11 mouse cellular contexts compared by ENCODE assay signal in the genomic region with DNA sequence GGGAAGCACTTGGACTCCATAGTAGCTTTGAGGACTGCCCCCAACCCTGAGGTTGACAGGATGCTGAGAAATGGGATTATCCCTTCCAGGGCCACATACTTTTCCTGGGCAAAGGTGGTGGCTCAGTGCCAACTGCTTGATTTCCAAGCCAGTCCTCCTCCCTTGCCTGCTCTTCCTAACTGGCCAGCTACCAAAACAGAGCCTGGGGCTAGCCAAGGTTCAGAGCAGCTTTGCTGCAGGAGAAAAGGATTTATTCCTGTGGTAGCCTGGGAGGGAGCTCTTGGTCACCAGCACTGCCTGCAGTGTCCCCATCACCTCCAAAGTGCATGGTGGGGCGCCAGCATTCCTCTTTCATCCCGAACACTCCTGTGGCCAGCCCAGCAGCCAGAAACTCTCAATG. TPM values are rescaled to one million over a fixed set of nuclear protein-coding genes. Genes with fewer than 3 reads are reported as not detected.
DNase-seq lines count a peak whose midpoint lies in the region; ATAC-seq and TF ChIP-seq lines count a peak whose summit lies in the region.
"Had no signal": no experiment of that assay in that cellular context is flagged by ENCODE, and none has a peak within 500 bp of the region (broad histone marks: within the 10 kb centered on the region; RNA-seq: fewer than 3 reads in every experiment).

No protein-coding gene starts in this region.

- H3K27ac ChIP-seq in hindbrain, postnatal 0 days = no peak overlapping the region
- H3K27ac ChIP-seq in hindbrain, embryonic 14.5 days = no peak overlapping the region
- no peak overlapping the region for H3K27ac ChIP-seq in intestine, embryonic 16.5 days (ENCODE audit: low read length)
- H3K27ac ChIP-seq in forebrain, embryonic 11.5 days (ENCODE audit: low read depth, low read length) = no peak overlapping the region
- H3K27ac ChIP-seq: liver, embryonic 13.5 days had no signal

- intact Hi-C loops in heart, postnatal 25 days (cut with DNase I) = no loop called here

- H3K4me2 ChIP-seq in hindbrain, postnatal 0 days (ENCODE audit: low read depth, low read length) = no peak overlapping the region
- no peak overlapping the region for H3K4me2 ChIP-seq in hindbrain, embryonic 14.5 days (replicated peaks)
- no peak overlapping the region for H3K4me2 ChIP-seq in intestine, embryonic 16.5 days (ENCODE audit: low read depth, low read length)
- H3K4me2 ChIP-seq in forebrain, embryonic 11.5 days (ENCODE audit: low read depth, low read length, severe bottlenecking) = no peak overlapping the region
- H3K4me2 ChIP-seq: liver, embryonic 13.5 days had no signal

- no peak for ATAC-seq in hindbrain, postnatal 0 days
- no peak; the same call in 1 of the 2 replicates for ATAC-seq in hindbrain, embryonic 14.5 days (ENCODE audit: low FRiP score)
- ATAC-seq in intestine, embryonic 16.5 days = no peak
- ATAC-seq in forebrain, embryonic 11.5 days (replicated peaks; ENCODE audit: low FRiP score) = no peak

- no peak overlapping the region for H3K4me3 ChIP-seq in hindbrain, postnatal 0 days (ENCODE audit: low read length)
- H3K4me3 ChIP-seq in hindbrain, embryonic 14.5 days (replicated peaks; ENCODE audit: low read length) = no peak overlapping the region
- no peak overlapping the region for H3K4me3 ChIP-seq in intestine, embryonic 16.5 days (ENCODE audit: low read length)
- no peak overlapping the region for H3K4me3 ChIP-seq in forebrain, embryonic 11.5 days (ENCODE audit: low read depth, low read length)
- H3K4me3 ChIP-seq: liver, embryonic 13.5 days had no signal

- H3K36me3 ChIP-seq in hindbrain, postnatal 0 days (ENCODE audit: insufficient read depth, low read length) = no peaks in the 10 kb centered on the region
- no peaks in the 10 kb centered on the region for H3K36me3 ChIP-seq in hindbrain, embryonic 14.5 days (replicated peaks; ENCODE audit: control insufficient read depth, insufficient read depth)
- H3K36me3 ChIP-seq in intestine, embryonic 16.5 days (ENCODE audit: control insufficient read depth, insufficient read depth, low read length) = no peaks in the 10 kb centered on the region
- H3K36me3 ChIP-seq in forebrain, embryonic 11.5 days (ENCODE audit: control insufficient read depth, insufficient read depth, low read length) = no peaks in the 10 kb centered on the region
- H3K36me3 ChIP-seq: liver, embryonic 13.5 days had no signal

- H3K4me1 ChIP-seq in hindbrain, postnatal 0 days (ENCODE audit: insufficient read depth, low read length) = no peaks in the 10 kb centered on the region
- H3K4me1 ChIP-seq in hindbrain, embryonic 14.5 days (replicated peaks; ENCODE audit: control insufficient read depth, insufficient read depth, low read length) = no peaks in the 10 kb centered on the region
- no peaks in the 10 kb centered on the region for H3K4me1 ChIP-seq in intestine, embryonic 16.5 days (ENCODE audit: control insufficient read depth, insufficient read depth, low read length)
- H3K4me1 ChIP-seq in forebrain, embryonic 11.5 days (replicated peaks; ENCODE audit: control insufficient read depth, insufficient read depth, low read length) = no peaks in the 10 kb centered on the region

- TF ChIP-seq POLR2A in brain, embryonic 14.5 days (IDR thresholded peaks at IDR 0.05; ENCODE audit: borderline replicate concordance, extremely low read depth, insufficient read depth, insufficient read length, poor library complexity, severe bottlenecking) = no peak

- no peak for TF ChIP-seq CTCF in hindbrain, postnatal 0 days (IDR thresholded peaks at IDR 0.05; ENCODE audit: low read depth)
- no peak for TF ChIP-seq CTCF in brain, embryonic 14.5 days (IDR thresholded peaks at IDR 0.05; ENCODE audit: borderline replicate concordance, extremely low read depth, insufficient read depth, insufficient read length)

- H3K27me3 ChIP-seq in hindbrain, postnatal 0 days (ENCODE audit: insufficient read depth, low read length) = no peaks in the 10 kb centered on the region
- peaks cover 11% of the 10 kb centered on the region; the same call in 1 of the 2 replicates for H3K27me3 ChIP-seq in hindbrain, embryonic 14.5 days (ENCODE audit: control insufficient read depth, insufficient read depth, low read length)
- peaks cover 3% of the 10 kb centered on the region; the same call in 1 of the 2 replicates for H3K27me3 ChIP-seq in intestine, embryonic 16.5 days (replicated peaks; ENCODE audit: control insufficient read depth, insufficient read depth, low read length)
- H3K27me3 ChIP-seq in forebrain, embryonic 11.5 days (ENCODE audit: control insufficient read depth, insufficient read depth, low read length) = peaks cover 2% of the 10 kb centered on the region; the same call in 1 of the 2 replicates

- H3K9ac ChIP-seq in hindbrain, postnatal 0 days (replicated peaks; ENCODE audit: low read length) = no peak overlapping the region
- H3K9ac ChIP-seq in hindbrain, embryonic 14.5 days = no peak overlapping the region
- no peak overlapping the region for H3K9ac ChIP-seq in intestine, embryonic 16.5 days (ENCODE audit: low read depth, low read length)
- no peak overlapping the region for H3K9ac ChIP-seq in forebrain, embryonic 11.5 days (ENCODE audit: low read length)
- H3K9ac ChIP-seq: liver, embryonic 13.5 days had no signal

- DNase-seq in hindbrain, postnatal 0 days (ENCODE audit: low spot score) = peak; percentile 54
- DNase-seq in hindbrain, embryonic 14.5 days (ENCODE audit: low spot score) = no peak
- DNase-seq in MN1 (ENCODE audit: low spot score) = peak; percentile 21
- peak; percentile 43 for DNase-seq in brain, embryonic 14.5 days (ENCODE audit: low read depth)
- peak; percentile 9 for DNase-seq in heart, postnatal 25 days (ENCODE audit: low spot score)
- no peak for DNase-seq in thymus, postnatal 14 days
- no peak for DNase-seq in forebrain, embryonic 11.5 days (ENCODE audit: low spot score)
- DNase-seq: embryo, embryonic 11 days; right cerebral cortex, adult 18-20 months had no signal

- H3K9me3 ChIP-seq in hindbrain, postnatal 0 days (ENCODE audit: low read length) = no peaks in the 10 kb centered on the region
- H3K9me3 ChIP-seq in hindbrain, embryonic 14.5 days (ENCODE audit: control insufficient read depth, low read length) = no peaks in the 10 kb centered on the region
- H3K9me3 ChIP-seq in intestine, embryonic 16.5 days (ENCODE audit: control insufficient read depth, low read length) = no peaks in the 10 kb centered on the region
- no peaks in the 10 kb centered on the region for H3K9me3 ChIP-seq in forebrain, embryonic 11.5 days (ENCODE audit: control insufficient read depth, low read length)
- H3K9me3 ChIP-seq: liver, embryonic 13.5 days had no signal

- WGBS in hindbrain, postnatal 0 days = 48% methylated on average over 2 of the region's 2 CpGs
- 81% methylated on average over 2 of the region's 2 CpGs for WGBS in hindbrain, embryonic 14.5 days
- 81% methylated on average over 2 of the region's 2 CpGs for WGBS in intestine, embryonic 16.5 days
- 73% methylated on average over 2 of the region's 2 CpGs for WGBS in forebrain, embryonic 11.5 days

RNA-seq across cellular contexts. Expression of a gene that starts 33.6 kb away (rescaled TPM):
- 23.7 and 33.8 TPM in 2 replicates for total RNA-seq in hindbrain, postnatal 0 days (2014; rRNA removed)
- 3.6 and 4.8 TPM in 2 replicates for polyA plus RNA-seq in hindbrain, postnatal 0 days (2015; fragmentation: Nextera tagmentation; extraction: Ambion mirVana)
- polyA plus RNA-seq in hindbrain, embryonic 14.5 days (2014; fragmentation: Nextera tagmentation; extraction: Ambion mirVana) = 3.2 and 4.5 TPM in 2 replicates
- 64.7 and 82.5 TPM in 2 replicates for polyA plus RNA-seq in brain, embryonic 14.5 days (2012; rRNA removed)
- total RNA-seq in heart, postnatal 25 days (2021) = 1 to 10 TPM; 1.4 to 1.8 TPM
- polyA plus RNA-seq in intestine, embryonic 16.5 days (2015; fragmentation: Nextera tagmentation; extraction: Ambion mirVana) = 1.0 and 1.5 TPM in 2 replicates
- polyA plus RNA-seq in forebrain, embryonic 11.5 days (2014; fragmentation: Nextera tagmentation; extraction: Ambion mirVana) = 4.6 and 5.9 TPM in 2 replicates

Comparison
In these comparisons a context has a peak if more than half of its experiments do, and no peak if none do; other contexts are left out.
1. DNase-seq: peak in hindbrain, postnatal 0 days (single experiment), MN1 (single experiment), brain, embryonic 14.5 days (single experiment) and heart, postnatal 25 days (single experiment); none in hindbrain, embryonic 14.5 days (single experiment), thymus, postnatal 14 days (single experiment) and forebrain, embryonic 11.5 days (single experiment).